In the genomic region with DNA sequence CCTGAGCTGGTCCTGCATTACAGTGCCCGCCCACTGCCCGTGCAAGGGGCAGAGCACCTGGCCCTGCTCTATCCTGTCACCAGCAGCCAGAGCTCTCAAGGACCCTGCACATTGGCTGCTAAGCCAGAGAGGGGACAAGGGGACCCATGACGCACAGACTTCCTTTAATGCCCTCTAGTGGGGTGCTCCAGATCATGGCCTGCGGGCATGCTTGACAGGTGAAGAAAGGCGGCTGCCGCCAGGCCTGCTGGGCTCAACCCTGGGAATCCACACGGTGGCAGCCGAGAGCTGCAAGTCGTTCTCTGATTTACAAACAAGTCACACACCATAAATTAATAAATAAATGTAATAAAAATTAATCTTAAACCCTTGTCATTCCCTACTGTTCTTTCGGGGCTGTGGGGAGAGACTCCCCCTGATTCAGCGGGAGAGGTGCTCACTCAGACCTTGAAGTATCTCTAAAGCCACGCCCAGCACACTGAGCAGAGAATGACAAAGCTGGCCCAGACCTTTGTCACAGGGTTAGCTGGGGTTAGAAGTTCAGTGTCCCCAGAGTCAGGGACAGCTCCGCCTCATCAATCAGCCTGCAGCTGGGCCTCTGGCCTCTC, we compare ENCODE assay signal across 8 mouse cellular contexts. TPM values are rescaled to one million over a fixed set of nuclear protein-coding genes. Genes with fewer than 3 reads are reported as not detected.
DNase-seq lines count a peak whose midpoint lies in the region; ATAC-seq and TF ChIP-seq lines count a peak whose summit lies in the region.

No protein-coding gene starts in this region.

- peak; percentile 81 for TF ChIP-seq RAD21 in MEL (IDR thresholded peaks at IDR 0.05; ENCODE audit: low read depth, low read length)

- peak; percentile 71 to 89 (median 88) for TF ChIP-seq CTCF in MEL (IDR thresholded peaks at IDR 0.05 in 2 of 3, conservative IDR thresholded peaks at IDR 0.05 in 1 of 3; ENCODE audit: control insufficient read depth in 1 of 3, insufficient read depth in 1 of 3, low read depth in 2 of 3, low read length in 3 of 3, poor library complexity in 1 of 3, severe bottlenecking in 1 of 3)

- H3K9me3 ChIP-seq in MEL (replicated peaks; ENCODE audit: insufficient read depth, low read length): no peaks in the 10 kb centered on the region
- H3K9me3 ChIP-seq in forebrain, embryonic 12.5 days: no peaks in the 10 kb centered on the region

- no peak for TF ChIP-seq POLR2A in MEL (IDR thresholded peaks at IDR 0.05; ENCODE audit: control insufficient read depth in 1 of 2, insufficient read depth in 1 of 2, low read depth in 1 of 2, low read length in 2 of 2, poor library complexity in 1 of 2)

- no peak overlapping the region for H3K4me3 ChIP-seq in MEL (ENCODE audit: control insufficient read depth in 1 of 2, insufficient read depth in 1 of 2, low read depth in 2 of 2, low read length in 2 of 2)
- H3K4me3 ChIP-seq in forebrain, embryonic 12.5 days (replicated peaks): no peak overlapping the region

- no peaks in the 10 kb centered on the region for H3K36me3 ChIP-seq in MEL (ENCODE audit: control insufficient read depth in 1 of 2, insufficient read depth in 2 of 2, low read length in 2 of 2)
- H3K36me3 ChIP-seq in forebrain, embryonic 12.5 days (replicated peaks): peaks cover 20% of the 10 kb centered on the region

- ATAC-seq in forebrain, embryonic 12.5 days (ENCODE audit: low FRiP score): peak; percentile 76
- ATAC-seq in hematopoietic stem cell, adult 5-6 weeks (replicated peaks in 1 of 2; ENCODE audit: insufficient read depth in 1 of 2, low FRiP score in 2 of 2, low TSS enrichment in 1 of 2, low read depth in 1 of 2, poor library complexity in 2 of 2, severe bottlenecking in 2 of 2): peak; percentile 94 to 95

- no peaks in the 10 kb centered on the region for H3K4me1 ChIP-seq in MEL (ENCODE audit: control insufficient read depth in 1 of 2, insufficient read depth in 2 of 2, low read length in 2 of 2)
- peaks cover 22% of the 10 kb centered on the region for H3K4me1 ChIP-seq in forebrain, embryonic 12.5 days

- no peak overlapping the region for H3K4me2 ChIP-seq in forebrain, embryonic 12.5 days

- WGBS in forebrain, embryonic 12.5 days: 17% methylated on average over 13 of the region's 13 CpGs

- H3K9ac ChIP-seq in MEL (ENCODE audit: control insufficient read depth, low read depth, low read length, poor library complexity, severe bottlenecking): no peak overlapping the region
- H3K9ac ChIP-seq in forebrain, embryonic 12.5 days: no peak overlapping the region

- peak; percentile 76 for DNase-seq in MEL (ENCODE audit: low read depth, low spot score)
- DNase-seq in c-Kit-positive CD71-negative TER-119-negative erythroid progenitor cells, embryonic 14.5 days (ENCODE audit: low read depth): peak; percentile 65
- DNase-seq in layer of hippocampus, postnatal 14 days (ENCODE audit: low spot score in 2 of 2): peak; percentile 73 to 75
- peak; percentile 78 for DNase-seq in lung, postnatal 25 days (ENCODE audit: low spot score)
- peak; percentile 79 for DNase-seq in ovary, postnatal 36 days (ENCODE audit: low spot score)
- peak; percentile 74 for DNase-seq in thymus, postnatal 36 days

- no peak overlapping the region for H3K27ac ChIP-seq in MEL (ENCODE audit: control insufficient read depth, low read depth, low read length)
- 0 out of 2 replicates have a peak overlapping the region, but pooled peaks have one; percentile 13 for H3K27ac ChIP-seq in forebrain, embryonic 12.5 days

- TF ChIP-seq EP300 in MEL (IDR thresholded peaks at IDR 0.05; ENCODE audit: low read depth in 1 of 2, low read length in 2 of 2): no peak

- no peaks in the 10 kb centered on the region; a peak in 1 of 4 replicates for H3K27me3 ChIP-seq in MEL (ENCODE audit: control insufficient read depth in 1 of 2, insufficient read depth in 2 of 2, low read length in 2 of 2)
- no peaks in the 10 kb centered on the region; the same call in 1 of the 2 replicates for H3K27me3 ChIP-seq in forebrain, embryonic 12.5 days

- H3K79me2 ChIP-seq in MEL (ENCODE audit: control insufficient read depth, insufficient read depth, low read length, poor library complexity): no peaks in the 10 kb centered on the region

TF ChIP-seq in MEL, 35 proteins besides CTCF, POLR2A, EP300 and RAD21:
- TF ChIP-seq BHLHE40 (IDR thresholded peaks at IDR 0.05; ENCODE audit: borderline replicate concordance, low read depth, low read length) (no peak), SIN3A (IDR thresholded peaks at IDR 0.05; ENCODE audit: low read length) (peak; percentile 60), SMC3 (IDR thresholded peaks at IDR 0.05; ENCODE audit: low read depth, low read length) (peak; percentile 76), ZC3H11A (IDR thresholded peaks at IDR 0.05; ENCODE audit: low read depth, low read length) (peak; percentile 64), E2F4 (IDR thresholded peaks at IDR 0.05; ENCODE audit: borderline replicate concordance, low read depth, low read length) (no peak), MYB (IDR thresholded peaks at IDR 0.05; ENCODE audit: low read depth, low read length) (no peak), MXI1 (IDR thresholded peaks at IDR 0.05; ENCODE audit: low read depth, low read length) (0 out of 2 replicates have a peak, but pooled peaks have one; percentile 29)

RNA-seq across cellular contexts. Expression of a gene that starts 6.1 kb away (rescaled TPM):
- total RNA-seq in MEL (2012; rRNA removed): 0.26 and 0.31 TPM in 2 replicates
- polyA plus RNA-seq in MEL (2012; ENCODE audit: insufficient read depth in 1 of 2, insufficient read length in 2 of 2, low read depth in 1 of 2, low replicate concordance in 2 of 2, missing spikeins in 1 of 2): under 1 TPM in 1 of 2 experiments, not detected in 1; 0.89 TPM
- polyA plus RNA-seq in forebrain, embryonic 12.5 days (2016; fragmentation: Nextera tagmentation; extraction: Ambion mirVana): 81.1 and 94.0 TPM in 2 replicates
- total RNA-seq in hematopoietic stem cell, adult 5-6 weeks (2017): 0.79 TPM in 1 of 2 replicates, not detected in the other
- 10 to 100 TPM; 38.9 to 44.9 TPM for total RNA-seq in layer of hippocampus, postnatal 14 days (2021)

RNA-seq across cellular contexts. Expression of a gene that starts 9.9 kb away (rescaled TPM):
- total RNA-seq in MEL (2012; rRNA removed): not detected in 2 replicates
- polyA plus RNA-seq in MEL (2012; ENCODE audit: insufficient read depth in 1 of 2, insufficient read length in 2 of 2, low read depth in 1 of 2, low replicate concordance in 2 of 2, missing spikeins in 1 of 2): not detected
- polyA plus RNA-seq in forebrain, embryonic 12.5 days (2016; fragmentation: Nextera tagmentation; extraction: Ambion mirVana): 79.7 and 82.4 TPM in 2 replicates
- total RNA-seq in hematopoietic stem cell, adult 5-6 weeks (2017): not detected in 2 replicates
- 10 to 100 TPM; 73.1 to 76.4 TPM for total RNA-seq in layer of hippocampus, postnatal 14 days (2021)

RNA-seq across cellular contexts. Expression of a gene that starts 17.5 kb away (rescaled TPM):
- total RNA-seq in MEL (2012; rRNA removed): 17.6 and 18.6 TPM in 2 replicates
- polyA plus RNA-seq in MEL (2012; ENCODE audit: insufficient read depth in 1 of 2, insufficient read length in 2 of 2, low read depth in 1 of 2, low replicate concordance in 2 of 2, missing spikeins in 1 of 2): 10 to 100 TPM; 25.2 to 91.8 TPM
- 28.0 and 29.1 TPM in 2 replicates for polyA plus RNA-seq in forebrain, embryonic 12.5 days (2016; fragmentation: Nextera tagmentation; extraction: Ambion mirVana)
- total RNA-seq in hematopoietic stem cell, adult 5-6 weeks (2017): 24.3 and 29.5 TPM in 2 replicates
- 10 to 100 TPM; 15.0 to 16.2 TPM for total RNA-seq in layer of hippocampus, postnatal 14 days (2021)

RNA-seq across cellular contexts. Expression of a gene that starts 23.9 kb away (rescaled TPM):
- total RNA-seq in MEL (2012; rRNA removed): 0.15 TPM in 1 of 2 replicates, not detected in the other
- under 1 TPM in 1 of 2 experiments, not detected in 1; 0.86 TPM for polyA plus RNA-seq in MEL (2012; ENCODE audit: insufficient read depth in 1 of 2, insufficient read length in 2 of 2, low read depth in 1 of 2, low replicate concordance in 2 of 2, missing spikeins in 1 of 2)
- polyA plus RNA-seq in forebrain, embryonic 12.5 days (2016; fragmentation: Nextera tagmentation; extraction: Ambion mirVana): 2.3 TPM in 2 replicates
- total RNA-seq in hematopoietic stem cell, adult 5-6 weeks (2017): 12.8 and 22.6 TPM in 2 replicates
- 1 to 10 TPM; 1.9 TPM for total RNA-seq in layer of hippocampus, postnatal 14 days (2021)

RNA-seq across cellular contexts. Expression of a gene that starts 27.1 kb away (rescaled TPM):
- 1.6 and 2.0 TPM in 2 replicates for total RNA-seq in MEL (2012; rRNA removed)
- polyA plus RNA-seq in MEL (2012; ENCODE audit: insufficient read depth in 1 of 2, insufficient read length in 2 of 2, low read depth in 1 of 2, low replicate concordance in 2 of 2, missing spikeins in 1 of 2): 1 to 10 TPM in 1 of 2 experiments, not detected in 1; 1.1 TPM
- 4.8 and 5.6 TPM in 2 replicates for polyA plus RNA-seq in forebrain, embryonic 12.5 days (2016; fragmentation: Nextera tagmentation; extraction: Ambion mirVana)
- 7.8 and 8.4 TPM in 2 replicates for total RNA-seq in hematopoietic stem cell, adult 5-6 weeks (2017)
- total RNA-seq in layer of hippocampus, postnatal 14 days (2021): 1 to 10 TPM; 4.1 to 4.9 TPM

Comparison
In these comparisons a context has a peak if more than half of its experiments do, and no peak if none do; other contexts are left out.
1. RNA of a gene that starts 6.1 kb away (total RNA-seq): 38.9 to 44.9 TPM in layer of hippocampus, postnatal 14 days; 0.79 TPM in hematopoietic stem cell, adult 5-6 weeks and 0.26 to 0.31 TPM in MEL; every median in the first group is over 10 times any median in the second.
2. RNA of a gene that starts 9.9 kb away (total RNA-seq): 73.1 to 76.4 TPM in layer of hippocampus, postnatal 14 days; not detected in MEL and not detected in hematopoietic stem cell, adult 5-6 weeks; every median in the first group is over 10 times any median in the second.
3. Peak in every context shown above with its lines, with median percentiles within 50 percentile points of each other: DNase-seq.